Mouse (Mus musculus): ENCODE measurements around the gene Cntnap5a. TPM values are rescaled to one million over a fixed set of nuclear protein-coding genes. Genes with fewer than 3 reads are reported as not detected.

Gene Cntnap5a
- polyA plus RNA-seq, 1 experiment from 2014 or later = not detected

DNA sequence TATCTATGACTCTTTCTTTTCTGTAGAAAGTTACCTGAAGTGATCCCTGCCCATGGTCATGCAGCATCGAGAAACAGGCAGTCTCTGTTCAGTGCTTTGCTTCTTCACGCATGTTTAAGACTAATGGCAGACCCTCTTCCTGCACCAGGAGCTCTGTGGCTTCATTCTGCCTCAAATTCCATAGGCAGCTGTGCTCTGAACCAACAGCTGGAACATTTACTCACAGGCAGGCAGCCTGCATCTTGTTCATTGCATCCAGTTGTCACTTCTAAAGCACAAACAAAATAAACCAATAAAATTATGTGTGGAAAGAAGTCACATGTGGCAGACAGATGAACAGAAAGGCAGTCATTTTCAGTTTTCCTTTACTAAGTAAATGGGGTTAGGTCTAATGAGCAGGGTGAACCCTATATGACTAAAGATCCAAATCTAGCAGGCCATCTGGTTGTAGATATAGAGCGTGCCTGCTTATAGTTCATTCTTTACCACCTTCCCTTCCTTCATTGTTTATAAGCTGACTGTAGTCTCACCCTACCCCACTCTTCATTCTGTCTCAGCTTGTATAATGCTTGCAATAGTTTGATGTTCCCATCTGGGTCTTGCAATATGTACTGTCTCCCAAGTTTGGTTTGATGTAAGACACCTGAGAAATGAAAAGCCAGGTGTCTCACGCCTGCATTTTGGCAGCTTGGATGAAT is 893.6 kb downstream of the Cntnap5a start:
- POLR2A ChIA-PET = no interaction called here
- ATAC-seq = no peak
- no peak for DNase-seq (ENCODE audit: low read depth, low spot score)
- H3K27me3 ChIP-seq = no peaks in the 10 kb centered on the region
- in situ Hi-C loops (cut with MboI; ENCODE audit: low pct_unique_long_range_greater_than_20kb) = no loop called here
- CTCF ChIA-PET = no interaction called here
- no peak for TF ChIP-seq CTCF (IDR thresholded peaks at IDR 0.05)

DNA sequence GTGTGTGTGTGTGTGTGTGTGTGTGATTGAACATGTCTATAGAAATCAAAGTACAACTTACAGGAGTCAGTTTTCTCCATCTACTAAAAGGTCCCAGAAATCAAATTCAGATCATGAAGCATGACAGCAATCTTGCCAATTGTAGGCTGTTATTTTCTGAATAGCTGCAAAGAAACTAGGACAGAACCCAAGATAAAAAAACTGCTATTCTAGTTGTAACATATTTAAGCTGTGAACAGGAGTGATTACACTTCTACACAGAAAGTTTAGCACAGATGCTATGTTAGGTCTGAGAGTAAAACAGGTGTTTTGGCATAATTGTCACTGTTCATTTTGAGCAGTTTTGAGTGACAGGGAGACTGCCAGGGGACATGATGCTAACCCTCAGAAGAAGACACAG is 931.7 kb downstream of the Cntnap5a start:
- DNase-seq (ENCODE audit: low read depth, low spot score) = no peak
- ChIA-PET CTCF (no interaction called here), POLR2A (no interaction called here)
- no peak for TF ChIP-seq CTCF (IDR thresholded peaks at IDR 0.05)
- no peak for ATAC-seq
- in situ Hi-C loops (cut with MboI; ENCODE audit: low pct_unique_long_range_greater_than_20kb) = no loop called here
- H3K27me3 ChIP-seq = no peaks in the 10 kb centered on the region
